Mouse (Mus musculus): ENCODE data around the gene Dlx6. TPM values are rescaled to one million over a fixed set of nuclear protein-coding genes. Genes with fewer than 3 reads are reported as not detected.

Dlx6 gene
- polyA plus RNA-seq, 1 experiment from 2014 or later = not detected

DNA sequence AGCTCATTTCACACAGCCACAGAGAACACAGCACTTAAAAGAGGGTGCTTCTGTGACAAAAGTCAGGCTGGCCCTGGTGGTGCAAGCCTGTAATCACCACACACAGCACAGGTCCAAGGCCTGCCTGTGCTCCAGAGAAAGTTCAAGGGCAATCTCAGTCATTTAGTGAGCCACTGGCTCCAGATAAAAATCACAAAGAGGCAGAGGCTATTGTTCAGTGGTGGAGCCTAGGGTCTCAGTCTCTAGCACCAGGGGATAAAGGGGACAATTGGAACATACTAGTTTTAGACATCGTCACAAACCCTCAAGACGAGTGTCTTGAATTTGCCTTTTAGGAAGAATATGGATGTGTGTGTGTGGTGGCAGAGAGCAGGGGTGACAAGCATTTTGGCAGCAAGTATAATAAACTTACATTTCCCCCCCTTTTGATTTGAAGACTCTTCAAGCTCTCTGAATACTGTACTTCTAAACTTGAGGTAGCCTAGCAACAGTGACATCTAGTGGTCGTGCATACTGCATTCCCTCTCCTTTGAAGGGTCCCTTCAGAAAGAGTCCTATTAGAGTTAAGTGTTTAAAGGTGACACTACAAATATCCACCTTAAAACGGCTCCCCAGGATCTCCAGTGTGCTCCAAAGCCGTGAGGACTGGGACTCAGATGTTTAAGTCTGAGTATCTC, 51.9 kb downstream of the Dlx6 start:
- no peaks in the 10 kb centered on the region for H3K4me1 ChIP-seq (replicated peaks)
- DNase-seq (no peak), ATAC-seq (ENCODE audit: low read depth) (no peak)
- no peaks in the 10 kb centered on the region for H3K9me3 ChIP-seq (replicated peaks)
- no peak overlapping the region for H3K27ac ChIP-seq
- H3K27me3 ChIP-seq = no peaks in the 10 kb centered on the region
- 29% methylated on average over 5 of the region's 5 CpGs for WGBS (ENCODE audit: insufficient replicate concordance)
- H3K9ac ChIP-seq = no peak overlapping the region
- no peak overlapping the region for H3K4me3 ChIP-seq (replicated peaks)
- no peaks in the 10 kb centered on the region for H3K36me3 ChIP-seq
- no peak overlapping the region for H3K4me2 ChIP-seq

DNA sequence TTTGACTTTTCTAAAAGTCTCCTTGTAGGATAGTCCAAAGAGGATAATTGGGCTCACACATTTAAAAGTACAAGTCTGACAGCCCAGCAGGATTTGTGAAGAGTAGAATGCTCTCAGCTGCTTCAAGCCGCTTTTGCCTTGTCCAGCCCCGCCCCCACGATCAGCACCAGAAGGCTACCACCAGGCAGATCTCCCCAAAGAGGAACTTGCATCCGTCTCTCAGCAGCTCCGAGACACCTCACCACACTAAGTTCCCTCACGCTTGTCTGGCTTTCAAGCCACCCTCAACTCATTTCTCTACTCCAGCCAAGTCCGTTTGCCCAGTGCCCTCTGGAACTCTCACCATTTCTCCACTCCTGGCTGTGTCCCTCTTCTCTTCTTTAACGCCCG, 52.4 kb downstream of the Dlx6 start:
- no peak for ATAC-seq (ENCODE audit: low read depth)
- no peak for DNase-seq
- no peaks in the 10 kb centered on the region for H3K9me3 ChIP-seq (replicated peaks)
- H3K27ac ChIP-seq = no peak overlapping the region
- H3K36me3 ChIP-seq = no peaks in the 10 kb centered on the region
- no peaks in the 10 kb centered on the region for H3K4me1 ChIP-seq (replicated peaks)
- no peaks in the 10 kb centered on the region for H3K27me3 ChIP-seq
- no peak overlapping the region for H3K4me2 ChIP-seq
- H3K9ac ChIP-seq = no peak overlapping the region
- H3K4me3 ChIP-seq (replicated peaks) = no peak overlapping the region
- 20% methylated on average over 9 of the region's 9 CpGs for WGBS (ENCODE audit: insufficient replicate concordance)

DNA sequence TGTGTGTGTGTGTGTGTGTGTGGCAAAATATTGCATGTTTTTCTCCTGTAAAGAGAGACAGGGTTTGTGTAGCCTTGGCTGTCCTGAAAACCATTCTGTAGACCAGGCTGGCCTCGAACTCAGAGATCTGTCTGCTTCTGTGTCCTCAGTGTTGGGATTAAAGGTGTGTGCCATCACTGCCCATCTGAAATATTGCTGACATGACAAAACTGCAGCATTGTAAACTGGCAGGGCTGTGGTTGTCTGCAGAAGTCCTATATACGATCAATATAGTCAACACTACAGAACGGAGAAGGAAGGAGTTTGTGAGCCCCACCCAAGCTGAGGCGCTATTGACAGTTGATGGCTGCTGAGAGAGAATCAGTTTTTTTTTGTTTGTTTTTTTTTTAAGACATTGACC, 54.2 kb downstream of the Dlx6 start:
- Histone ChIP-seq H3K4me2 (no peak overlapping the region), H3K27me3 (no peaks in the 10 kb centered on the region), H3K4me3 (replicated peaks) (no peak overlapping the region), H3K9ac (no peak overlapping the region), H3K9me3 (replicated peaks) (no peaks in the 10 kb centered on the region), H3K4me1 (replicated peaks) (no peaks in the 10 kb centered on the region), H3K27ac (no peak overlapping the region), H3K36me3 (no peaks in the 10 kb centered on the region)
- WGBS (ENCODE audit: insufficient replicate concordance) = 74% methylated on average over 4 of the region's 4 CpGs
- no peak for DNase-seq
- ATAC-seq (ENCODE audit: low read depth) = no peak

Other genes starting within 250 kb of the Dlx6 start
- gene Dlx5, start 18.8 kb downstream of the Dlx6 start, polyA plus RNA-seq (2015; fragmentation: Nextera tagmentation; extraction: Ambion mirVana) = 0.08 TPM in 1 of 2 replicates, not detected in the other
- gene Sdhaf3, start 92.7 kb downstream of the Dlx6 start, polyA plus RNA-seq (2015; fragmentation: Nextera tagmentation; extraction: Ambion mirVana) = 2.7 and 3.0 TPM in 2 replicates